Mouse (Mus musculus) intestine, postnatal 0 days (tissue): ENCODE data around the gene Nmnat2. TPM values are rescaled to one million over a fixed set of nuclear protein-coding genes. Genes with fewer than 3 reads are reported as not detected.

Experiments
- ATAC-seq: fragments of 200-750 bp; cut with Nextera tagmentation; 2 replicates; pipeline ENCODE4 v1.8.0; 2017; ENCODE audit warnings: mild to moderate bottlenecking, moderate TSS enrichment, moderate library complexity
- H3K27ac ChIP-seq: fragments of 300-500 bp; sonication (generic); 2 replicates; pipeline ENCODE4 v1.5.1; 2014; ENCODE audit warnings: mild to moderate bottlenecking, low read depth, low read length, moderate library complexity
- H3K27me3 ChIP-seq: fragments of 300-500 bp; sonication (generic); replicated peaks from 2 replicates; pipeline ENCODE4 v1.6.1; 2014; ENCODE audit warnings: low read length, mixed read lengths; ENCODE audit not compliant: control insufficient read depth, insufficient read depth
- H3K36me3 ChIP-seq: fragments of 300-500 bp; sonication (generic); 2 replicates; pipeline ENCODE4 v1.6.1; 2014; ENCODE audit warnings: mild to moderate bottlenecking, moderate library complexity; ENCODE audit not compliant: control insufficient read depth, insufficient read depth
- H3K4me1 ChIP-seq: fragments of 300-500 bp; sonication (generic); replicated peaks from 2 replicates; pipeline ENCODE4 v1.6.1; 2014; ENCODE audit warnings: antibody characterized with exemption, low read length, mixed read lengths; ENCODE audit not compliant: control insufficient read depth, insufficient read depth
- H3K4me2 ChIP-seq: fragments of 300-500 bp; sonication (generic); replicated peaks from 2 replicates; pipeline ENCODE4 v1.6.1; 2014; ENCODE audit warnings: low read depth, mild to moderate bottlenecking, moderate library complexity
- H3K4me3 ChIP-seq: fragments of 300-500 bp; sonication (generic); 2 replicates; pipeline ENCODE4 v1.5.1; 2014; ENCODE audit warnings: low read depth, low read length
- H3K9ac ChIP-seq: fragments of 300-500 bp; sonication (generic); 2 replicates; pipeline ENCODE4 v1.6.1; 2014; ENCODE audit warnings: mild to moderate bottlenecking, low read depth, low read length
- H3K9me3 ChIP-seq: fragments of 300-500 bp; sonication (generic); 2 replicates; pipeline ENCODE4 v1.6.1; 2016; ENCODE audit warnings: mixed run types; ENCODE audit not compliant: control insufficient read depth
- CTCF ChIP-seq: sonication (generic); IDR thresholded peaks from 2 replicates; pipeline ENCODE4 v1.5.1; 2016; ENCODE audit warnings: low read depth, mild to moderate bottlenecking, control low read depth, antibody characterized with exemption, moderate library complexity
- WGBS: fragments of 180-500 bp; shearing (Covaris S2); extraction: QIAGEN DNeasy Blood & Tissue Kit; methylation state at CpG from one replicate; pipeline ENCODE4 v1.1.7; 2014; 5-methylcytosine and 5-hydroxymethylcytosine counted together
- polyA plus RNA-seq: library from polyadenylated mRNA; unstranded; fragments of >200 nt; fragmentation: Nextera tagmentation; extraction: Ambion mirVana; gene quantifications from 2 replicates; pipeline ENCODE4 v1.2.1, GENCODE M21; 2015

The Nmnat2 gene
- polyA plus RNA-seq, 1 experiment from 2014 or later: 1.1 TPM

GRCm38 (mm10) chr1:152933962-152934361 is 20.8 kb upstream of the Nmnat2 start:
- no peak for TF ChIP-seq CTCF
- no peak for ATAC-seq

GRCm38 (mm10) chr1:152935476-152935875 is 19.3 kb upstream of the Nmnat2 start:
- no peaks in the 10 kb centered on the region for H3K36me3 ChIP-seq
- no peaks in the 10 kb centered on the region for H3K9me3 ChIP-seq
- H3K4me3 ChIP-seq: no peak overlapping the region
- H3K4me2 ChIP-seq: no peak overlapping the region
- no peak overlapping the region for H3K27ac ChIP-seq
- H3K4me1 ChIP-seq: no peaks in the 10 kb centered on the region
- 43% methylated on average over 6 of the region's 6 CpGs for WGBS
- no peak for TF ChIP-seq CTCF
- no peak for ATAC-seq
- no peak overlapping the region for H3K9ac ChIP-seq
- H3K27me3 ChIP-seq: no peaks in the 10 kb centered on the region

More at GRCm38 (mm10) chr1:152933962-152934361, 20.8 kb upstream of the Nmnat2 start:
- Histone ChIP-seq H3K27ac (no peak overlapping the region), H3K4me1 (no peaks in the 10 kb centered on the region), H3K27me3 (no peaks in the 10 kb centered on the region), H3K9ac (no peak overlapping the region), H3K4me2 (no peak overlapping the region), H3K9me3 (no peaks in the 10 kb centered on the region), H3K4me3 (no peak overlapping the region), H3K36me3 (no peaks in the 10 kb centered on the region)
- 62% methylated on average over 11 of the region's 11 CpGs for WGBS

- H3K4me2 ChIP-seq: no peak overlapping the region
- ATAC-seq: no peak
- no peak overlapping the region for H3K27ac ChIP-seq
- no peaks in the 10 kb centered on the region for H3K27me3 ChIP-seq
- no peak overlapping the region for H3K9ac ChIP-seq
- no peak overlapping the region for H3K4me3 ChIP-seq
- H3K4me1 ChIP-seq: no peaks in the 10 kb centered on the region
- no peak for TF ChIP-seq CTCF
- no peaks in the 10 kb centered on the region for H3K9me3 ChIP-seq
- 63% methylated on average over 5 of the region's 5 CpGs for WGBS
- no peaks in the 10 kb centered on the region for H3K36me3 ChIP-seq
Measured at GRCm38 (mm10) chr1:152936365-152936764, 18.4 kb upstream of the Nmnat2 start.

GRCm38 (mm10) chr1:152942977-152943376 is 11.8 kb upstream of the Nmnat2 start:
- no peak for TF ChIP-seq CTCF
- Histone ChIP-seq H3K4me1 (no peaks in the 10 kb centered on the region), H3K4me3 (no peak overlapping the region), H3K4me2 (no peak overlapping the region), H3K36me3 (no peaks in the 10 kb centered on the region), H3K9ac (no peak overlapping the region), H3K9me3 (no peaks in the 10 kb centered on the region), H3K27me3 (no peaks in the 10 kb centered on the region), H3K27ac (no peak overlapping the region)
- no peak for ATAC-seq
- WGBS: 64% methylated on average over 4 of the region's 4 CpGs

GRCm38 (mm10) chr1:152954167-152954566 is 626 bp upstream of the Nmnat2 start:
- Histone ChIP-seq H3K36me3 (no peaks in the 10 kb centered on the region), H3K27me3 (peaks cover 47% of the 10 kb centered on the region), H3K4me2 (no peak overlapping the region), H3K4me1 (no peaks in the 10 kb centered on the region), H3K9me3 (no peaks in the 10 kb centered on the region), H3K4me3 (no peak overlapping the region), H3K27ac (no peak overlapping the region), H3K9ac (no peak overlapping the region)
- WGBS: 78% methylated on average over 5 of the region's 5 CpGs
- TF ChIP-seq CTCF: no peak
- ATAC-seq: no peak

- Histone ChIP-seq H3K27me3 (peaks cover 47% of the 10 kb centered on the region), H3K4me3 (peak overlapping the region; percentile 21), H3K4me2 (peak overlapping the region; percentile 57), H3K9ac (no peak overlapping the region), H3K27ac (no peak overlapping the region; the same call in 1 of the 2 replicates), H3K4me1 (no peaks in the 10 kb centered on the region), H3K36me3 (no peaks in the 10 kb centered on the region), H3K9me3 (no peaks in the 10 kb centered on the region)
- no peak for TF ChIP-seq CTCF
- no peak for ATAC-seq
- WGBS: 3% methylated on average over 40 of the region's 40 CpGs
Measured at GRCm38 (mm10) chr1:152955564-152956211, 895 bp downstream of the Nmnat2 start.
